Comparison of ENCODE assay signal across 8 mouse cellular contexts in the genomic region with DNA sequence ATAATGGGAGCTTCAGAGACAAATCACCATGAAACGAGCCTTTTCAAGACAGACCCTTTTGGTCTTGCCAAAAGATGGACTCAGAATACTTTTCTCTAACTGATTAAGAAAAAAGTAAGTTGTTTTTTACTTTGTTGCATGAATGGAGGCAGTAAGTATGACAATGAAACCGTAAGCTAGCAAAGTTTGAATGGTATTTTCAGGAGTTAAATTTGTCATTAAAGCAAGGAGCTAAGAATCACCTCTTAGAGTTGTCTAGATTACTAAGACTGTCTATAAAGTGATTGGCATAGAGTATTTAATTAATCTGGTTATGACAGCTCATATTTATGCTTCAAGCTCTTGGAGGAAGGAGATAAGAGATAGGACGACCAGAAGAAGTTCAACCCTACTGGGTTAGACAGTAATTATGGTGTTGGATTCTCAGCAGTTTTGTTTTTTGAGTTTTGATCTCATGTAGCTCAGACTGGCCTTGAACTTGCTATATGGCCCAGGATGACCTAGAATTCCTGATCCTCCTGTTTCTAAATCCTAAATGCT. TPM values are rescaled to one million over a fixed set of nuclear protein-coding genes. Genes with fewer than 3 reads are reported as not detected.
DNase-seq lines count a peak whose midpoint lies in the region; ATAC-seq lines count a peak whose summit lies in the region.

A gene (plus strand): TSS at position 51 of the 540 bp plus-strand sequence.

- peak within 1 kb of the TSS; percentile 69 for H3K4me3 ChIP-seq in lung, embryonic 15.5 days
- peak within 1 kb of the TSS; percentile 95 for H3K4me3 ChIP-seq in embryonic facial prominence, embryonic 10.5 days
- H3K4me3 ChIP-seq in heart, embryonic 12.5 days: peak within 1 kb of the TSS; percentile 81

- no peaks in the 10 kb centered on the region for H3K9me3 ChIP-seq in lung, embryonic 15.5 days
- H3K9me3 ChIP-seq in embryonic facial prominence, embryonic 10.5 days: no peaks in the 10 kb centered on the region
- no peaks in the 10 kb centered on the region for H3K9me3 ChIP-seq in heart, embryonic 12.5 days (replicated peaks)

- peak within 1 kb of the TSS; percentile 80 for H3K27ac ChIP-seq in lung, embryonic 15.5 days
- peak within 1 kb of the TSS; percentile 99 for H3K27ac ChIP-seq in embryonic facial prominence, embryonic 10.5 days (replicated peaks)
- peak within 1 kb of the TSS; percentile 93 for H3K27ac ChIP-seq in heart, embryonic 12.5 days (ENCODE audit: poor library complexity, severe bottlenecking)

- DNase-seq in lung, postnatal 25 days (ENCODE audit: low spot score): no peak
- DNase-seq in embryonic facial prominence, embryonic 10.5 days (ENCODE audit: low spot score): no peak
- no peak for DNase-seq in left cerebral cortex, postnatal 10 days (ENCODE audit: extremely low spot score in 1 of 2, low spot score in 2 of 2)
- no peak for DNase-seq in cerebellum, adult 9-10 months
- DNase-seq in cerebellum, postnatal 10 days: no peak

- H3K4me2 ChIP-seq in lung, embryonic 15.5 days: peak within 1 kb of the TSS; percentile 86
- peak within 1 kb of the TSS; percentile 90 for H3K4me2 ChIP-seq in heart, embryonic 12.5 days

- no peaks in the 10 kb centered on the region for H3K27me3 ChIP-seq in lung, embryonic 15.5 days
- no peaks in the 10 kb centered on the region for H3K27me3 ChIP-seq in embryonic facial prominence, embryonic 10.5 days (replicated peaks; ENCODE audit: low read depth, poor library complexity, severe bottlenecking)
- no peaks in the 10 kb centered on the region for H3K27me3 ChIP-seq in heart, embryonic 12.5 days (replicated peaks)

- ATAC-seq in lung, embryonic 15.5 days (ENCODE audit: borderline replicate concordance, extremely low read depth, low FRiP score, low TSS enrichment): no peak
- ATAC-seq in heart, embryonic 12.5 days (ENCODE audit: insufficient number of reproducible peaks, low FRiP score): no peak
- no peak for ATAC-seq in monocyte, adult 5-6 weeks (replicated peaks; ENCODE audit: insufficient number of reproducible peaks, low FRiP score, low TSS enrichment, poor library complexity, severe bottlenecking)

- H3K36me3 ChIP-seq in lung, embryonic 15.5 days: no peaks in the 10 kb centered on the region
- H3K36me3 ChIP-seq in embryonic facial prominence, embryonic 10.5 days (replicated peaks): peaks cover 5% of the 10 kb centered on the region
- no peaks in the 10 kb centered on the region; the same call in 1 of the 2 replicates for H3K36me3 ChIP-seq in heart, embryonic 12.5 days

- peaks cover 25% of the 10 kb centered on the region for H3K4me1 ChIP-seq in lung, embryonic 15.5 days
- H3K4me1 ChIP-seq in embryonic facial prominence, embryonic 10.5 days: peaks cover 29% of the 10 kb centered on the region
- peaks cover 19% of the 10 kb centered on the region for H3K4me1 ChIP-seq in heart, embryonic 12.5 days (replicated peaks)

- peak within 1 kb of the TSS; percentile 91 for H3K9ac ChIP-seq in lung, embryonic 15.5 days
- H3K9ac ChIP-seq in heart, embryonic 12.5 days: peak within 1 kb of the TSS; percentile 76

- intact Hi-C loops in left cerebral cortex, postnatal 10 days (cut with DNase I): loop anchor here (10.0 kb wide), 1 partner anchor 197 kb away; no protein-coding TSS in a partner anchor

- WGBS in lung, embryonic 15.5 days: 76% methylated on average over 3 of the region's 3 CpGs
- 77% methylated on average over 3 of the region's 3 CpGs for WGBS in embryonic facial prominence, embryonic 10.5 days
- 80% methylated on average over 3 of the region's 3 CpGs for WGBS in heart, embryonic 12.5 days

RNA-seq across cellular contexts. Expression of the gene that starts here (rescaled TPM):
- 96.2 and 108 TPM in 2 replicates for polyA plus RNA-seq in lung, embryonic 15.5 days (2015; fragmentation: Nextera tagmentation; extraction: Ambion mirVana)
- 106 and 113 TPM in 2 replicates for polyA plus RNA-seq in embryonic facial prominence, embryonic 10.5 days (2016; fragmentation: Nextera tagmentation; extraction: Ambion mirVana)
- polyA plus RNA-seq in heart, embryonic 12.5 days (2016; fragmentation: Nextera tagmentation; extraction: Ambion mirVana): 82.0 and 89.6 TPM in 2 replicates
- total RNA-seq in left cerebral cortex, postnatal 10 days (2021): 10 to 100 TPM; 90.7 to 99.4 TPM
- 398 to 459 TPM (median 457 TPM) in 3 replicates for total RNA-seq in monocyte, adult 5-6 weeks (2017)
